Mouse (Mus musculus) CD4-positive naive resting alpha-beta T cell, adult 57 days (primary cell): ENCODE data around the gene Gm10352. TPM values are rescaled to one million over a fixed set of nuclear protein-coding genes. Genes with fewer than 3 reads are reported as not detected.

Experiments
- total RNA-seq: library from RNA; stranded (reverse); gene quantifications from one replicate; pipeline ENCODE4 v1.2.4, GENCODE M21; 2023

Gene Gm10352
- total RNA-seq: not detected

DNA sequence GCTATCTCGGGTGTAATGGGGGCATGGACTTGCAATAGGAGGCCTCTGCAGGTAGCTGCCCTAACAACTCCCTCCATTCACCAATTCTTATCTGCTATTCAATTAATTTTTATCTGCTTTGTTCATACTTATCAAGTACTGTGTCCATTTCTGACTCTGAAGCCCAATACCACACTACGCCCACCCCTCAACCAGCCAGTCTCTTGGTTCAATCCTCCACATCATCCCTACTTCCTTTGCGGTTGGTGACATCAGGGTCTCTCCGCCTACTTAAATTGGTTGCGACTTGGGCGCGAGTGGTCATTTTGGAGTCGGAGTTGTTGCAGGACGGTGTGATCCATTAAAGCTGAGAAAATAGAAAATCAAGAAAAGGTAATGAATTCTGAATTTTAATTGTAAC, at the start of gene Gm10352:
Gene Gm10352 (plus strand): TSS at position 301 of the 400 bp plus-strand sequence.

DNA sequence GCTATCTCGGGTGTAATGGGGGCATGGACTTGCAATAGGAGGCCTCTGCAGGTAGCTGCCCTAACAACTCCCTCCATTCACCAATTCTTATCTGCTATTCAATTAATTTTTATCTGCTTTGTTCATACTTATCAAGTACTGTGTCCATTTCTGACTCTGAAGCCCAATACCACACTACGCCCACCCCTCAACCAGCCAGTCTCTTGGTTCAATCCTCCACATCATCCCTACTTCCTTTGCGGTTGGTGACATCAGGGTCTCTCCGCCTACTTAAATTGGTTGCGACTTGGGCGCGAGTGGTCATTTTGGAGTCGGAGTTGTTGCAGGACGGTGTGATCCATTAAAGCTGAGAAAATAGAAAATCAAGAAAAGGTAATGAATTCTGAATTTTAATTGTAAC, 31.5 kb downstream of the Gm10352 start, which contains the start of gene Gm29289:
Gene Gm29289 (plus strand): TSS at position 301 of the 400 bp plus-strand sequence.

Other genes starting within 250 kb of the Gm10352 start
- not detected for gene Sry, start 237.3 kb upstream of the Gm10352 start, total RNA-seq
- not detected for gene H2al2b, start 180.3 kb upstream of the Gm10352 start, total RNA-seq
- gene Gm4064, start 104.8 kb upstream of the Gm10352 start, total RNA-seq: not detected
- not detected for gene Rbmy, start 70.3 kb upstream of the Gm10352 start, total RNA-seq
- gene Gm10256, start 70.3 kb upstream of the Gm10352 start, total RNA-seq: not detected
- gene Gm29289, start 31.6 kb downstream of the Gm10352 start, total RNA-seq: not detected